Mouse (Mus musculus) hindbrain, embryonic 11.5 days (tissue): ENCODE results near the gene Gpd1. TPM values are rescaled to one million over a fixed set of nuclear protein-coding genes. Genes with fewer than 3 reads are reported as not detected.

ENCODE experiments used
- ATAC-seq: fragments of 200-750 bp; cut with Nextera tagmentation; 2 replicates; pipeline ENCODE4 v1.8.0; 2017; ENCODE audit warnings: mild to moderate bottlenecking, moderate TSS enrichment, moderate library complexity; ENCODE audit not compliant: low FRiP score
- DNase-seq: peaks from one replicate; pipeline ENCODE4 v3.0.0-alpha.2; 2015; ENCODE audit warnings: low spot score
- H3K27ac ChIP-seq: fragments of 300-500 bp; sonication (generic); 2 replicates; pipeline ENCODE4 v1.5.1; 2014; ENCODE audit warnings: mild to moderate bottlenecking, low read depth, low read length
- H3K27me3 ChIP-seq: fragments of 300-500 bp; sonication (generic); 2 replicates; pipeline ENCODE4 v1.6.1; 2014; ENCODE audit warnings: mild to moderate bottlenecking, low read length, moderate library complexity, mixed read lengths; ENCODE audit not compliant: control insufficient read depth, insufficient read depth
- H3K36me3 ChIP-seq: fragments of 300-500 bp; sonication (generic); 2 replicates; pipeline ENCODE4 v1.6.1; 2014; ENCODE audit warnings: mild to moderate bottlenecking, low read length, moderate library complexity, mixed read lengths; ENCODE audit not compliant: control insufficient read depth, insufficient read depth
- H3K4me1 ChIP-seq: fragments of 300-500 bp; sonication (generic); replicated peaks from 2 replicates; pipeline ENCODE4 v1.6.1; 2014; ENCODE audit warnings: low read length, mixed read lengths; ENCODE audit not compliant: control insufficient read depth, insufficient read depth
- H3K4me2 ChIP-seq: fragments of 300-500 bp; sonication (generic); replicated peaks from 2 replicates; pipeline ENCODE4 v1.6.1; 2014; ENCODE audit warnings: mild to moderate bottlenecking, low read depth, low read length
- H3K4me3 ChIP-seq: fragments of 300-500 bp; sonication (generic); 2 replicates; pipeline ENCODE4 v1.5.1; 2014; ENCODE audit warnings: low read depth, low read length
- H3K9ac ChIP-seq: fragments of 300-500 bp; sonication (generic); 2 replicates; pipeline ENCODE4 v1.6.1; 2014; ENCODE audit warnings: low read depth, low read length
- H3K9me3 ChIP-seq: fragments of 300-500 bp; sonication (generic); 2 replicates; pipeline ENCODE4 v1.6.1; 2016; ENCODE audit warnings: low read length; ENCODE audit not compliant: control insufficient read depth
- WGBS: fragments of 180-500 bp; shearing (Covaris S2); extraction: QIAGEN DNeasy Blood & Tissue Kit; methylation state at CpG from one replicate; pipeline ENCODE4 v1.1.7; 2014; 5-methylcytosine and 5-hydroxymethylcytosine counted together
- polyA plus RNA-seq: library from polyadenylated mRNA; unstranded; fragments of >200 nt; fragmentation: Nextera tagmentation; extraction: Ambion mirVana; gene quantifications from 2 replicates; pipeline ENCODE4 v1.2.1, GENCODE M21; 2014

Gene Gpd1
- polyA plus RNA-seq, 1 experiment from 2014 or later = 0.25 TPM

DNA sequence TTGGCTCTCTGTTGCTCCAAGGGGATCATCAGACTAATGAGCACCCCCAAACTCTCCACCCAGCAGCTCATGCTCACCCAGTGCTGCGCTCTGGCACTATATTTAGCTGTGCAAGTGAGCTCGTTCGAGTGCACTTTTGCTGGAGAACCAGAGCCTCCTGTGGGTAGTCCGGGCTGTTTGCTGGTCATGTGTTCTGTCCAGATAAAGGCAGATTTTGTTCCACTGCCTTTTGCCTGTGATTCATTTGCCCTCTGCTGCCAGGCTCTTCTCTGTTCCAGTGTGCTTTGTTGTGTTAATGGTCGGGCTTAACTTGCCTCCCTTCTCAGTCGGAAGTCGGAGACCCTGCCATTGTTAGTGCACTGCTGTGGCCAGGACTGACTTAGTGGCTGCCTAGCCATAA, 12.4 kb upstream of the Gpd1 start:
- Histone ChIP-seq H3K4me2 (peak overlapping the region; percentile 87), H3K9ac (peak overlapping the region; percentile 70), H3K27me3 (no peaks in the 10 kb centered on the region), H3K4me3 (peak overlapping the region; percentile 89), H3K27ac (peak overlapping the region; percentile 97), H3K36me3 (peaks cover 20% of the 10 kb centered on the region), H3K4me1 (peaks cover 18% of the 10 kb centered on the region), H3K9me3 (no peaks in the 10 kb centered on the region)
- ATAC-seq (no peak), DNase-seq (no peak)
- 33% methylated on average over 7 of the region's 7 CpGs for WGBS

DNA sequence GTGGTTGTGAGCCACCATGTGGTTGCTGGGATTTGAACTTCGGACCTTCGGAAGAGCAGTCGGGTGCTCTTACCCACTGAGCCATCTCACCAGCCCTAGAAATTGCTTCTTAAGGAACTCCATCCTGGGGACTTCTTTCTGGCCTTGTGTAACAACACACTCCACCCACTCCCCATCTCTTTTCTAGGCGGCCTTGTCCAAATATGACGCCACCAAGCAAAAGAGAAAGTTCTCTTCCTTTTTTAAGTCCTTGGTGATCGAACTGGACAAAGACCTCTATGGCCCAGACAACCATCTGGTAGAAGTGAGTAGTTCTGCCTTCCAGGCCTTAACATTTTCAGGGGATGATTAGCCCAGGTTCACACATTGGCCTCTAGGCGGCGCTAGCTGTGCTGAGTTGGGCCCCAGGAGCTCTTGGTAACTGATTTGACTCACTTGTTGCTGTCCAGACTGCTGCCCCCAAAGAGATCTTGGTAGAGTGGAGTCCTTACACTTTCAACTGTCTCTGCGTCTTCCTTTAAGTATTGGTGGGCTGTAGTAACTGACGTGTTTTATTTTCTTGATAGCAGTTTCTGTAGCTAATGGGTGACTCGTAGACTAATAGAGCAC, 11.8 kb upstream of the Gpd1 start, which contains the start of gene Gm17349:
Gene Gm17349 (minus strand): TSS at position 51 of the 609 bp plus-strand sequence.
- no peak for ATAC-seq
- no peaks in the 10 kb centered on the region for H3K9me3 ChIP-seq

DNA sequence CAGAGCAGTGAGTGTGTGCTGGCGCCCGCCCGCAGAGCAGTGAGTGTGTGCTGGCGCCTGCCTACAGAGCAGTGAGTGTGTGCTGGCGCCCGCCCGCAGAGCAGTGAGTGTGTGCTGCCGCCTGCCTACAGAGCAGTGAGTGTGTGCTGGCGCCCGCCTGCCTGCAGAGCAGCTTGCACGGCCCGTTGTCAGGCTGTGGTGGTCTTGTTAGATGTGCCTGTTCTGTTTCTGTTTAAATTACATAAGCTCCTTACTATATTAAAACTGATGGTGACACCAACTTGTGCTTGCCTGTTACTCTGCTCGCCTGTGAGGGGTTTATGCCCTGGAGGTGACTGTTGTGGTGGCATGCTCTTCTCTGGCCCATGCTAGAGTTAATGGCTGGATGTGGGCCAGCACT, 9.1 kb upstream of the Gpd1 start:
- Histone ChIP-seq H3K4me3 (no peak overlapping the region), H3K36me3 (peaks cover 40% of the 10 kb centered on the region), H3K9ac (no peak overlapping the region), H3K4me2 (no peak overlapping the region), H3K4me1 (peaks cover 13% of the 10 kb centered on the region), H3K27me3 (no peaks in the 10 kb centered on the region), H3K9me3 (no peaks in the 10 kb centered on the region), H3K27ac (no peak overlapping the region)
- ATAC-seq = no peak
- DNase-seq = no peak
- 96% methylated on average over 13 of the region's 13 CpGs for WGBS

More for the DNA sequence above, 11.8 kb upstream of the Gpd1 start, which contains the start of gene Gm17349:
- peaks cover 24% of the 10 kb centered on the region for H3K36me3 ChIP-seq
- H3K27ac ChIP-seq = peak within 1 kb of the TSS; percentile 97
- H3K4me1 ChIP-seq = peaks cover 18% of the 10 kb centered on the region
- peak; percentile 82 for DNase-seq
- WGBS = 66% methylated on average over 9 of the region's 11 CpGs
- no peaks in the 10 kb centered on the region for H3K27me3 ChIP-seq
- peak within 1 kb of the TSS; percentile 70 for H3K9ac ChIP-seq
- peak within 1 kb of the TSS; percentile 89 for H3K4me3 ChIP-seq
- peak within 1 kb of the TSS; percentile 87 for H3K4me2 ChIP-seq

DNA sequence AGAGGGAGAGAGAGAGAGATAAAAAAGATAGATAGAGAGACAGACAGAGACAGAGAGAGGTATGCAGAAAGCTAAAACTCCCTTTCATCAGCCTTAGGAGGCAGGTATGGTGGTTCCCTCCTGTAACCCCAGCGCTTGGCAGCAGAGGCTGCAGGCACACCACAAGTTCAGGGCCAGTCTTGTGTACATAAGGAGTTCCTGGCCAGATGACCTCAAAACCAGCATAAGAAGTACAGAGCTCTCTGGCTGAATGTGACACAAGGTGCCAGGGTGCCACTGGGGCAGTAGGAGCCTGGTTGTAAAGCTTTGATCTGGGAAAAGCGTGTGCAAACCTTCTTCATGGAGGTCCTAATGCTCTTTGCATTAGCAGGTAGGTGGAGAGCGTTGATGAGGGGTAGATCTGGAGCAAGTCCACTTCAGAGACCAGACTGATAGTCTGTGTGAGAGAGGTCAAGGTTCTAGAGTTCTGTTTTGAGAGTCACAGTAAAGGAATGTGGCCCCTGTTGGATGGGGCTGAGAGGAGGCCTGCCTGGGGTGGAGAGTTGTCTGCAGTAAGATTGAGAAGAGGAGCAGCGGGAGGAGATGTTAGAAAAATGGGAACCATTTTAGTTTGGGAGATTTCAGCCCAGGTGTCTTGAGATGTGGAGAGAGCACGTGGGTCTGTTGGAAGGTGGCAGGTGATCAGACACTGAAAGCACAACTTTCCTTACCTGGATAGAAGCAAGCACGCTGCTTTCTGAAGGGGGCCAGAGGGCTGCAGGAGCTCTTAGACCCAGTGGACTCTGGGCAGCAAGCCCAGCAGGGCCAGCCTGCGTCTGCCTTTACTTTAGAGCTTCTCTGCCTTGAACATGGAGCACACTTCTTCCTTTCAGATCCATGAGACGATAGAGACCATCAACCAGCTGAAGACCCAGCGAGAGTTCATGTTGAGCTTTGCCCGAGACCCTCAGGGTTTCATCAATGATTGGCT, 6.8 kb upstream of the Gpd1 start:
- ATAC-seq (no peak), DNase-seq (no peak)
- Histone ChIP-seq H3K36me3 (peaks cover 42% of the 10 kb centered on the region), H3K27me3 (no peaks in the 10 kb centered on the region), H3K9ac (no peak overlapping the region), H3K4me2 (no peak overlapping the region), H3K9me3 (no peaks in the 10 kb centered on the region), H3K4me1 (no peaks in the 10 kb centered on the region), H3K4me3 (no peak overlapping the region), H3K27ac (no peak overlapping the region)
- 89% methylated on average over 10 of the region's 10 CpGs for WGBS

DNA sequence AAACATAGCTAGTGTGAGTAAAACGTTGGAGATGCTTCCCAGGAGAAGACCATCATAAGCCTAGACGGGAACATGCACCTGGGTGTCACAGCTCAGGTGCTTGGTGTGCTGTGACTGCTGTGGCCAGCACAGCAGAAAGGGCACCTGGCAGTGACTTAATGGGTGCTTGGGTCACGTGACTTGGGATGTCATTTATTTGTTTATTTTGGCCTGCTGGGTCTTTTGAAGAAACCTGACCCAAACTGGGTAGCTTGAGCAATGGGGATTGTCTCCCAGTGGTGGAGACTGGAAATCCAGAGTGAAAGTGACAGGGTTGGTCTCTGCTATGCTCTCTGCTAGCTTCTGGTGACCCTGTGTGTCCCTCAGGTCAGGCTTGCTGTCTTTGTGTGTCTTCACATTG, 5.8 kb upstream of the Gpd1 start:
- H3K4me3 ChIP-seq = no peak overlapping the region
- no peaks in the 10 kb centered on the region for H3K27me3 ChIP-seq
- ATAC-seq = no peak
- H3K9me3 ChIP-seq = no peaks in the 10 kb centered on the region
- H3K27ac ChIP-seq = no peak overlapping the region
- no peak overlapping the region for H3K9ac ChIP-seq
- H3K4me2 ChIP-seq = no peak overlapping the region
- peaks cover 42% of the 10 kb centered on the region for H3K36me3 ChIP-seq
- no peaks in the 10 kb centered on the region for H3K4me1 ChIP-seq
- no peak for DNase-seq
- 86% methylated on average over 3 of the region's 3 CpGs for WGBS

DNA sequence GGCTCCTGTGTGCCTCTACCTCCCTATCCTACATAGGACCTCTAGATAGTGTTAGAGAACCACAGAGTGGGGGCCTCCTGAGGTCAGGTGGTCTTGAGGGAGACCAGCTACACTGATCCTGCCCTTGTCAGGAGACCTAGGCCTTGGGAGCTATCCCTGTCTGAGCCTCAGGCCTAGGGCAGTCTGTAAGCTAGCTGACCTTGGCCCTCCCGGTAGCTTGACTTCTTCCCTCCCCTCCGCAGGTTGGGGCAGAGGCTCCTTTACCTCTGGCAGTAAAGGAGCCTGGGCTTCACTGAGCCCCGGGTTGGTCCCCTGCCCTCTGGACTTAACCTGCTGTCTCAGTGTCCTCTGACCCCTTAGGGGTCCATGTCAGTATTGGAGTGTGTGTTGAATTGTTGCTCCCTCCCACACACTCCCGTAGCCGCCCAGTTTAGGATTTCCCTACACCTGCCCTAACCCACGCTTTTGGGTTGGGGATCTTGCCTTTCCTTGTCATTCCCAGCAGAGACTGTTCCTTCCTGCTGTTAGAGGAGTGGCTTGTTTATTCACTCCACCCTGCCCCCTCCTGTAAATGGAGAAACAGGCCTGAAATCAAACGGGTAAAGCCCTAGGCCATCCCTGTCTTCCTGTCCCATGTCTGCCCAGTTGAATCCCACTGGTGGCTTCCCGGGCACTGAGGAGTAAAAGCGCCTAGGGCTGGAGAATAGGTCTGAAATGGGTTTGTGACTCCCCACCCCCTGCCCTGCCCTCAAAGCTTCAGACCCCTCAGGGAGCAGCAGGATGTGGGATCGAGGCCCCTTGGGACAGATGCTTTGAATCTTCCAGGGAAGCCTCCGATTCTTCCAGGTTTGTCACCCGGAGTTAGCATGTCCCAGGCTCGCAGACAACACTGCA, 4.4 kb upstream of the Gpd1 start:
- ATAC-seq (0 out of 2 replicates have a peak, but pooled peaks have one; percentile 13), DNase-seq (no peak)
- Histone ChIP-seq H3K27me3 (no peaks in the 10 kb centered on the region), H3K9ac (no peak overlapping the region), H3K27ac (peak overlapping the region; percentile 59), H3K4me1 (no peaks in the 10 kb centered on the region), H3K4me2 (no peak overlapping the region), H3K9me3 (no peaks in the 10 kb centered on the region), H3K36me3 (peaks cover 34% of the 10 kb centered on the region), H3K4me3 (no peak overlapping the region)
- 68% methylated on average over 13 of the region's 13 CpGs for WGBS

DNA sequence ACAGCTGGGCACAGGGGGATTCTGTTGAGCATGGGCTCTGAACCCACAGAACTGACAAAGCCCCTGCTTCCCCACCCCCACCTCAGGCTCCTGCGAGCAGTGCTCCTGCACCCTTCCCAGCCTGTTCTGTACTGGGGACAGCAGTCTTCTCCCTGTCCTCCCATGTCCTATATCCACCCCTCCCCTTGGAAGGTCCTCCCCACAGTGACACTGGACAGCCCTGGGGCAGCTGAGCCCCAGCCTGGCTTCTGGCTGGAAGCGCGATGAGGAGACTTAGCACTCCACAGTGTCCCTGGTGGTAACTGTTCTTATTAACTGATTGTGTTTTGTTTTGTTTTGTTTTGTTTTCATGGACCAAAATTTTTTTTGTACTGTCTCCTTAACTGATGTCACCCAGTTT, 3.7 kb upstream of the Gpd1 start:
- peaks cover 29% of the 10 kb centered on the region for H3K36me3 ChIP-seq
- no peaks in the 10 kb centered on the region for H3K27me3 ChIP-seq
- H3K4me2 ChIP-seq = no peak overlapping the region
- H3K4me1 ChIP-seq = no peaks in the 10 kb centered on the region
- no peaks in the 10 kb centered on the region for H3K9me3 ChIP-seq
- no peak for ATAC-seq
- no peak overlapping the region for H3K4me3 ChIP-seq
- DNase-seq = no peak
- H3K27ac ChIP-seq = peak overlapping the region; percentile 59; the same call in 1 of the 2 replicates
- H3K9ac ChIP-seq = no peak overlapping the region
- 85% methylated on average over 3 of the region's 3 CpGs for WGBS

DNA sequence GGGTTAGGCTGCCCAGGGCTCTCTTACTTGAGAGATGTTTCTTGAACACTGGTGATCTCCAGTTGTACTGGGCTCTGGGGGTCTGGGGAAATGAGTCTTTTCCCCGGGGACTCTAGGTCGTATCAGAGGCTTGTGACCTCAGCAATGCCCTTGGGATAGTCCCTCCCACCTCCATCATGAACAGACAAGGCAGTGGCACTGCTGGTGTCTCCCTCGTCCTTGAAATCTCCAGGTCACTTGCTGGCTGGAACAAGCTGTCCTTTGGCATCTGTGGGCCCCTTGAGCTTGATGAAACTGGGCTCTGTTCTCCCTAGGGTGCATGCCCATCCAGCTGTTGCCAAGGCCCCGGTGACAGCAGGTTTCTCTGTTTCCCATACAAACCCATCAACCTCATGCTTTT, 3.1 kb upstream of the Gpd1 start:
- no peaks in the 10 kb centered on the region for H3K4me1 ChIP-seq
- ATAC-seq = no peak
- no peak overlapping the region for H3K9ac ChIP-seq
- H3K36me3 ChIP-seq = peaks cover 23% of the 10 kb centered on the region
- WGBS = 70% methylated on average over 4 of the region's 4 CpGs
- DNase-seq = no peak
- no peaks in the 10 kb centered on the region for H3K27me3 ChIP-seq
- H3K27ac ChIP-seq = no peak overlapping the region
- H3K4me3 ChIP-seq = no peak overlapping the region
- no peaks in the 10 kb centered on the region for H3K9me3 ChIP-seq
- no peak overlapping the region for H3K4me2 ChIP-seq
